Mouse (Mus musculus): Measurements from ENCODE around the gene Prorsd1. TPM values are rescaled to one million over a fixed set of nuclear protein-coding genes. Genes with fewer than 3 reads are reported as not detected.

The Prorsd1 gene
- polyA plus RNA-seq, 1 experiment from 2014 or later, result 20.7 TPM

GRCm38 (mm10) chr11:29544225-29544945 lies 29.6 kb upstream of the Prorsd1 start:
- WGBS, result 92% methylated on average over 3 of the region's 3 CpGs
- no peak for DNase-seq (ENCODE audit: low spot score)
- Histone ChIP-seq H3K9me3 (no peaks in the 10 kb centered on the region), H3K27me3 (replicated peaks; ENCODE audit: low read depth, poor library complexity, severe bottlenecking) (no peaks in the 10 kb centered on the region), H3K27ac (replicated peaks) (no peak overlapping the region), H3K4me1 (peaks cover 13% of the 10 kb centered on the region), H3K4me3 (no peak overlapping the region), H3K36me3 (replicated peaks) (peaks cover 75% of the 10 kb centered on the region)

- peaks cover 85% of the 10 kb centered on the region for H3K36me3 ChIP-seq (replicated peaks)
- no peak overlapping the region for H3K27ac ChIP-seq (replicated peaks)
- H3K27me3 ChIP-seq (replicated peaks; ENCODE audit: low read depth, poor library complexity, severe bottlenecking), result no peaks in the 10 kb centered on the region
- H3K4me1 ChIP-seq, result no peaks in the 10 kb centered on the region
- no peak for DNase-seq (ENCODE audit: low spot score)
- H3K9me3 ChIP-seq, result no peaks in the 10 kb centered on the region
- WGBS, result 97% methylated on average over 1 of the region's 1 CpGs
- no peak overlapping the region for H3K4me3 ChIP-seq
Observed at GRCm38 (mm10) chr11:29538201-29538600, 23.4 kb upstream of the Prorsd1 start.

GRCm38 (mm10) chr11:29525988-29526794 lies 11.4 kb upstream of the Prorsd1 start, which contains the start of gene Mtif2:
Gene Mtif2 (plus strand): TSS chr11:29526408.
- H3K4me1 ChIP-seq, result peaks cover 10% of the 10 kb centered on the region
- H3K27ac ChIP-seq (replicated peaks), result peak within 1 kb of the TSS; percentile 92
- H3K27me3 ChIP-seq (replicated peaks; ENCODE audit: low read depth, poor library complexity, severe bottlenecking), result no peaks in the 10 kb centered on the region
- H3K36me3 ChIP-seq (replicated peaks), result peaks cover 15% of the 10 kb centered on the region
- WGBS, result 3% methylated on average over 47 of the region's 47 CpGs
- peak within 1 kb of the TSS; percentile 79 for H3K4me3 ChIP-seq
- H3K9me3 ChIP-seq, result no peaks in the 10 kb centered on the region
- peak; percentile 89 for DNase-seq (ENCODE audit: low spot score)

GRCm38 (mm10) chr11:29514325-29514681 lies 530 bp downstream of the Prorsd1 start:
- DNase-seq (ENCODE audit: low spot score), result no peak
- WGBS, result 29% methylated on average over 10 of the region's 10 CpGs

GRCm38 (mm10) chr11:29512818-29513535 lies 1.9 kb downstream of the Prorsd1 start:
- Histone ChIP-seq H3K36me3 (replicated peaks) (peaks cover 26% of the 10 kb centered on the region), H3K4me1 (peaks cover 6% of the 10 kb centered on the region), H3K9me3 (no peaks in the 10 kb centered on the region), H3K27ac (replicated peaks) (no peak overlapping the region), H3K27me3 (replicated peaks; ENCODE audit: low read depth, poor library complexity, severe bottlenecking) (no peaks in the 10 kb centered on the region), H3K4me3 (no peak overlapping the region)
- WGBS, result 91% methylated on average over 4 of the region's 4 CpGs
- no peak for DNase-seq (ENCODE audit: low spot score)

More at GRCm38 (mm10) chr11:29514325-29514681, 530 bp downstream of the Prorsd1 start:
- H3K27me3 ChIP-seq (replicated peaks; ENCODE audit: low read depth, poor library complexity, severe bottlenecking), result no peaks in the 10 kb centered on the region
- peak overlapping the region; percentile 88 for H3K27ac ChIP-seq (replicated peaks)
- peaks cover 26% of the 10 kb centered on the region for H3K36me3 ChIP-seq (replicated peaks)
- H3K9me3 ChIP-seq, result no peaks in the 10 kb centered on the region
- peaks cover 6% of the 10 kb centered on the region for H3K4me1 ChIP-seq
- peak overlapping the region; percentile 77 for H3K4me3 ChIP-seq

- Histone ChIP-seq H3K36me3 (replicated peaks) (peaks cover 44% of the 10 kb centered on the region), H3K4me3 (no peak overlapping the region), H3K27me3 (replicated peaks; ENCODE audit: low read depth, poor library complexity, severe bottlenecking) (no peaks in the 10 kb centered on the region), H3K4me1 (peaks cover 6% of the 10 kb centered on the region), H3K27ac (replicated peaks) (no peak overlapping the region), H3K9me3 (no peaks in the 10 kb centered on the region)
- WGBS, result 99% methylated on average over 1 of the region's 1 CpGs
- no peak for DNase-seq (ENCODE audit: low spot score)
Observed at GRCm38 (mm10) chr11:29509421-29509820, 5.4 kb downstream of the Prorsd1 start.

- no peak for DNase-seq (ENCODE audit: low spot score)
- Histone ChIP-seq H3K27me3 (replicated peaks; ENCODE audit: low read depth, poor library complexity, severe bottlenecking) (no peaks in the 10 kb centered on the region), H3K9me3 (no peaks in the 10 kb centered on the region), H3K36me3 (replicated peaks) (peaks cover 52% of the 10 kb centered on the region), H3K4me1 (no peaks in the 10 kb centered on the region), H3K27ac (replicated peaks) (no peak overlapping the region), H3K4me3 (no peak overlapping the region)
- 89% methylated on average over 2 of the region's 2 CpGs for WGBS
Observed at GRCm38 (mm10) chr11:29504899-29505625, 9.8 kb downstream of the Prorsd1 start.

- Histone ChIP-seq H3K36me3 (replicated peaks) (peaks cover 54% of the 10 kb centered on the region), H3K9me3 (no peaks in the 10 kb centered on the region), H3K4me1 (no peaks in the 10 kb centered on the region), H3K27me3 (replicated peaks; ENCODE audit: low read depth, poor library complexity, severe bottlenecking) (no peaks in the 10 kb centered on the region), H3K27ac (replicated peaks) (no peak overlapping the region), H3K4me3 (no peak overlapping the region)
- WGBS, result 93% methylated on average over 10 of the region's 10 CpGs
- no peak for DNase-seq (ENCODE audit: low spot score)
Observed at GRCm38 (mm10) chr11:29503948-29504893, 10.6 kb downstream of the Prorsd1 start.

GRCm38 (mm10) chr11:29496962-29497361 lies 17.9 kb downstream of the Prorsd1 start:
- Histone ChIP-seq H3K27me3 (replicated peaks; ENCODE audit: low read depth, poor library complexity, severe bottlenecking) (no peaks in the 10 kb centered on the region), H3K4me3 (no peak overlapping the region), H3K36me3 (replicated peaks) (peaks cover 71% of the 10 kb centered on the region), H3K4me1 (no peaks in the 10 kb centered on the region), H3K9me3 (no peaks in the 10 kb centered on the region), H3K27ac (replicated peaks) (no peak overlapping the region)
- 83% methylated on average over 3 of the region's 3 CpGs for WGBS
- no peak for DNase-seq (ENCODE audit: low spot score)

- Histone ChIP-seq H3K9me3 (no peaks in the 10 kb centered on the region), H3K27me3 (replicated peaks; ENCODE audit: low read depth, poor library complexity, severe bottlenecking) (no peaks in the 10 kb centered on the region), H3K36me3 (replicated peaks) (peaks cover 81% of the 10 kb centered on the region), H3K4me3 (no peak overlapping the region), H3K4me1 (no peaks in the 10 kb centered on the region), H3K27ac (replicated peaks) (no peak overlapping the region)
- DNase-seq (ENCODE audit: low spot score), result no peak
- 94% methylated on average over 1 of the region's 1 CpGs for WGBS
Observed at GRCm38 (mm10) chr11:29493135-29493534, 21.7 kb downstream of the Prorsd1 start.

GRCm38 (mm10) chr11:29474676-29475075 lies 40.2 kb downstream of the Prorsd1 start:
- Histone ChIP-seq H3K4me1 (no peaks in the 10 kb centered on the region), H3K36me3 (replicated peaks) (peaks cover 36% of the 10 kb centered on the region), H3K9me3 (no peaks in the 10 kb centered on the region), H3K27me3 (replicated peaks; ENCODE audit: low read depth, poor library complexity, severe bottlenecking) (no peaks in the 10 kb centered on the region), H3K4me3 (no peak overlapping the region), H3K27ac (replicated peaks) (no peak overlapping the region)
- no peak for DNase-seq (ENCODE audit: low spot score)
